Mouse (Mus musculus) thymus, postnatal 14 days (tissue): ENCODE measurements around the gene Gm17349.
A peak's percentile ranks its signal among the peaks of the same experiment; 100 is the strongest.

Source experiments
- DNase-seq: peaks from one replicate; pipeline ENCODE4 v3.0.0; 2021

The Gm17349 gene

DNA sequence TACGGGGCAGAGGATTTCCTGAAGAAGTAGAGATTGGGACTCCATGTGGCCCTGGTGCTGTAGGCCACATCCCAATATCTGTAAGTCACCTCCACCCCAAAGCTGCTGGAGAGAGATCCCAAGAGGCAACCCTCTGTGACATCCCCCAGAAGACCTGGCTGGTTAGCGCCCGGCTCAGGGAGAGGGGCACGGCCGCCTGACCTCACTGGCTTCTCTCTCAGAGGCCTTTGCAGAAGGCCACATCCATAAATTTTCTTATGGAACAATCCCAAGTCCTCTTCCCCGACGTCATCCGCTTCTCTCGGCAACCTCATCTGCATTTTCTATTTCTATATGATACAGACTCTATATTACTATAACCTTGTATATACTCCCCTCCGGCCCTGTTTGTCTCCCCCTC, 5.6 kb downstream of the Gm17349 start:
- DNase-seq, result no peak

GRCm38 (mm10) chr15:99698533-99699085, 6.7 kb downstream of the Gm17349 start:
- DNase-seq, result no peak

DNA sequence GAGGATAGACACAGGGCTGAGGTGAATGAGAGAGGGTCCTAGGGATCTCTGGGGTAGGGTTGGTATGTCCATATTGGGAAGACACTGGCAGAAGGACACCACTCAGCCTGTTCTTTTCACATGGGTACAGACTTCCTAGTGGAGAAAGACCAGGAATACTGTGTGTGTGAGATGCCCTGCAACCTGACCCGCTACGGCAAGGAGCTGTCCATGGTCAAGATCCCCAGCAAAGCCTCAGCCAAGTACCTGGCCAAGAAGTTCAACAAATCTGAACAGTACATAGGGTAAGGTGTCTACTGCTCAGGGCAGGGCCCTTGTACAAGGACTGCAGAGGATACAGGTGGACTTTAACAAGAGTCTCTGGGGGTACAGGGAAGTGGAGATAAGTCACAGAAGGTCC, 8.0 kb downstream of the Gm17349 start:
- DNase-seq, result no peak

GRCm38 (mm10) chr15:99691976-99692375, 13.3 kb downstream of the Gm17349 start:
- DNase-seq, result no peak

GRCm38 (mm10) chr15:99690924-99691323, 14.4 kb downstream of the Gm17349 start:
- no peak for DNase-seq

DNA sequence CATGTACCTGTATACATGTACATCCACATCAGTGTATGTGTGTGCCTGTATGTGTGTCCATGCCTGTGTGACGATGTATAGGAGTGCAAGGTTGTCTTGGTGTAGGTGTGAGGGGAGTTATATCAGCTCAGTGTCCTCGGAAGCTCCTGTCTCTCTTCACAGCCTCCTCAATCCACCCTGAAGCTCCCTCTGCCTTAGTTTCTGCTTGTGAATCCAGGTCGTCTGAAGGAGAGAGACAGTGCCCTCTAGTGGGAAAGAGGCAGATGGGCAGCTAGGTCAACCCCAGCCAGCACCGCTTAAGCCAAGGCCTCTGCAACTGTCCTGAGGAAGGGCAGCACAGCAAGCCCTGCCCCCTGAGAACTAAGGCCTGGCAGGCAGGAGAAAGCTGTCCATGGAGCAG, 16.6 kb downstream of the Gm17349 start:
- peak; percentile 47 for DNase-seq

- no peak for DNase-seq
Observed at GRCm38 (mm10) chr15:99684156-99684555, 21.1 kb downstream of the Gm17349 start.

DNA sequence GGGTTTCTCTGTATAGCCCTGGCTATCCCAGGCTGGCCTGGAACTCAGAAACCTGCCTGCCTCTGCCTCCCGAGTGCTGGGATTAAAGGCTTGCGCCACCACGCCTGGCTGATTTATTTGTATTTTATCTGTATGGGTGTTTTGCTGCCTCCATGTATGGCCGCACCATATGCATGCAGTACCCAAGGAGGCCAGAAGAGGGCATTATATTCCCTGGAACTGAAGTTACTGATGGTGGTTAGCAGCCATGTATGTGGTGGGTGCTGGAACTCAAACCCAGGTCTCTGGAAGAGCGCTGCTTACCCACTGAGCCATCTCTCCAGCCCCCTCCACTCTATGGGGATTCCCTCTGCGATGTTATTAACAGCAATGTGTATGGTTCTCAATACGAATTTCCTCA, 22.4 kb downstream of the Gm17349 start:
- DNase-seq, result peak; percentile 36

GRCm38 (mm10) chr15:99679008-99679407, 26.3 kb downstream of the Gm17349 start:
- DNase-seq, result no peak

- peak; percentile 52 for DNase-seq
Observed at GRCm38 (mm10) chr15:99678063-99678800, 27.1 kb downstream of the Gm17349 start.

DNA sequence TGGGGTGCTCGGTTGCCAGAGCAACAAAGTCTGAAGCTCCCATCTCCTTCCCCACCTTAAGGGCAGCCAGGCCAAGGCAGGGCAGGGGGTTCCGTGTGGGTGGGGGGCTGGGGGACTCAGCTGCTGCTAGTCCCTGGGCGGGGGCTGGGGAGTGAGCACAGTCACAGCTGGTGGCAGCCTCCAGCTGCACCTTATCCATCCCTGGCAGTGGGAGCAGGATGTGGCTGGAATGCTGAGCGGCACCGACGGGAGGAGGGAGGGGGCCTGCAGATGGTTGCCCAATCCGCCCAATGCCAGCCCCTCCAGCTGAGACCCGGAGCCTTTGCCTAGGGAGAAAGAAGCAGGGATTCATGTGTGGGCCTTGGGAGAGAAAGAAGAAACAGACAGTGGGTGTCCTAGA, 28.2 kb downstream of the Gm17349 start:
- DNase-seq, result no peak

DNA sequence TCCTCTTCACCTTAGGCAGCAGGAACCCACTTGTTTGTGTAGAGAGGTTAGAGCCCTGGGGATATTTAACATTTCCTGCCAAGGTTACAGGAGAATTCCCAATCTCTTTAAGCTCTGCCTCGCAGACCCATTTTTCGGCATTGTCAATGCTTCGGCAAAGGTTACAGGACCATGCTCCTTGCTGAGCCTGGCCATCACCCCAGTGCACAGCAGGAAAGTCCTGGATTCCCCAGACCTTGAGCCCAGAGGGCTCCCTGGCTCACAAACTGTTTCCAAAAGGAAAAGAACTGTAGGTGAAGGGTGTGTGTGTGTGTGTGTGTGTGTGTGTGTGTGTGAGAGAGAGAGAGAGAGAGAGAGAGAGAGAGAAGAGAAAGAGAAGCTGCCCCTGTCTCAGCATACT, 30.4 kb downstream of the Gm17349 start:
- no peak for DNase-seq

DNA sequence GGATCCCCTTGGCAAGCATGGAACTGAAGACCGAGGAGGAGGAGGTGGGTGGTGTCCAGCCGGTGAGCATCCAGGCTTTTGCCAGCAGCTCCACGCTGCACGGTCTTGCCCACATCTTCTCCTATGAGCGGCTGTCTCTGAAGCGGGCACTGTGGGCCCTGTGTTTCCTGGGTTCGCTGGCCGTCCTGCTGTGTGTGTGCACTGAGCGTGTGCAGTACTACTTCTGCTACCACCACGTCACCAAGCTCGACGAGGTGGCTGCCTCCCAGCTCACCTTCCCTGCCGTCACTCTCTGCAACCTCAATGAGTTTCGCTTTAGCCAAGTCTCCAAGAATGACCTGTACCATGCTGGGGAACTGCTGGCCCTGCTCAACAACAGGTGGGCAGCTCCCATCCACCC, 33.5 kb downstream of the Gm17349 start:
- no peak for DNase-seq

DNA sequence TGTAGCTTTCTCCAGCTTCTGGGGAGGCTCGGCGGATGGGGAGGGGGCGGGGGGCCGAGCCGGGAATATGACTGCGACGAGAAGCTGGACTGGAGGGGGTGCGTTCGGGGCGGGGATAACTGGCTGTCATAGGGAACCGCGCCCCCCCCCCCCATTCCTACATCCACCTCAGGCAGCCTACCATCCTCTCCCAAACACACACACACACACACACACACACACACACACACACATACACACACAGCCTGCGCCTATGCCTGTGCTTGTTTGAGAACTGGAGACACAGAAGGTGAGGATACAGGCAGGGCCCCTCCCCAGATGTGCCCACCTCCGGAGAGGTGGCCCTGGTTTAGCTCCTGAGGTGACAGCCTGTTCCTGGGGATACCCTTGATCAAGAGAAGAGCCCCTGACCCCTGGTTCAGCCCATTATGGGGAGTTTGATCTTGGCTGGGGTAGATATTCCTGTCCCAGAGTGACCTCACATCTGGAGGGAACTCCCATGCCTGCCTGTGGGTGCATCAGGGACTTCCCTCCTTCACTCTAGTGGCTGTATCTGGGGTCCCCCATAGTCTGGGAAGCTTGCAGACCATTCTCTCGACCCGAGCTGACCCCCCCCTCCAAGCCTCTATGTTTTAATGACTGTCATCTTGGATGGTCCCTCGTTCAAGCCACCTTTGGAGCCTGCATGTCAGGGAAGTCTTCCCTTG, 34.2 kb downstream of the Gm17349 start:
- no peak for DNase-seq

DNA sequence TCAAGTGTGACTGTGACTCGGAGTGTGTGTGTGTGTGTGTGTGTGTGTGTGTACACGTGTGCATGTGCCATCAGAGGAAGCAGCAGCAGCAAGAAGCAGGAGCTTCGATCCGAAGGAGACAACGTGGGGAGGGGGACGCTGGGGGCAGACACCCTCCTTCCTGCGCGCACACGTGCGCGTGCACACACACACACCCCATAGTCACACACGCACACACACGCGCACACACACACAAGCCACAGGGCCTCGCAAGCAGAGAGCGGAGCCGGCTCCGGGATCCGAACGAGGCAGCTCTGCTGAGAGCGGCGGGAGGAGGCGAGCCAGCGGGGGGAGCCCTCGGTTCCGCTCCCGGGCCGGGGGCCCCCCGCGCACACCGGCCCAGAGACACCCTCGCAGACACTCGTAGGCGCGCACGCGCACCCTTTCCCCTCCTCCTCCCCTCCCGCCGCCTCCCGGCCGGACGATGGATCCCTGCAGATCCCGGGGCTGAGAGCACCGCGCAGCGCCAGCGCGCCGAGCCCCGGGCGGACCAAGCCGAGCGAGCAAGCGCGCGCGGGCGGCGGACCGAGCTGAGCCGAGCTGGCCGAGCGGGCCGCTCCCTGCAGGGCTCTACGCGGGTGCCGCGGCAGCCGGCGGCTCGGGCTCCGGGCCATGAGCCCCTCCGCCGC, 35.0 kb downstream of the Gm17349 start, which contains the start of gene Asic1:
Asic1 (plus strand) TSS at position 215 of the 668 bp plus-strand sequence.
- peak; percentile 23 for DNase-seq

DNA sequence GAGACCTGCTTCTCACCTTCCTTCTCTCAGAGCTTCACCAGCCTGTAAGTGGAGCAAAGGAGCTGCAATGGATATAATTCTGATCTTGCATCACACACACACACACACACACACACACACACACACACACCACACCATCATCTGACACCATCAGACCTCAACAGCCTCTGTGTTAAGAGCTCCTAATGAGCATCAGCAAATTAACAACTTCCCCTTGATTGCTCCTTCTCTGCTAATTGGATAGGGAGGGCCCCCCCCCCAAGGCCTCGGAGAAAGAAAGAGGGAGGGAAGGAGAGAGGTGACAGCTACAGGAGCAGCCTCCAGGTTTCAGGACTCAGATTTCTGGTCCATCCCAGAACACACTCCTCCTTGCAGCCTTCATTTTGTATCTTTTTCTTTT, 35.9 kb downstream of the Gm17349 start:
- no peak for DNase-seq

DNA sequence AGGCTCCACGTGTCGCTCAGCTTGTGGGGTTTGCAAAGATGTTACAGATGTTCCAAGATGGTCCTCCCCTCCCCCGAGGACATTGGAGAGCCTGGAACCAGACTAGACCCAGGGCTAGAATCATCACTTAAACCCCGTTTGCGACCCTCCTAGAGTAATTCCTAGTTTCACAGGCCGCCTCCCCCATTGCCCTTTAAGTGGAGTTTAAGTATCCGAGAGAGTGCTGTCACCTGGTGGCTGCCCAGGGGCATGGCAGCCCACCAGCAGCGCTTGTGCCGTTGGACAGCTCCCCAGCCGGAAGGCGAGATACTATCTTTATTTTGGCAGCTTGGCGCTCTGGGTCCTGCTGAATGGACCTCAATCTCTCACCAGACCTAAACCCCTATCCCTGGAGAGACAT, 36.4 kb downstream of the Gm17349 start:
- peak; percentile 82 for DNase-seq

GRCm38 (mm10) chr15:99667544-99667943, 37.7 kb downstream of the Gm17349 start:
- no peak for DNase-seq

- no peak for DNase-seq
Observed at GRCm38 (mm10) chr15:99664600-99665451, 40.5 kb downstream of the Gm17349 start.

GRCm38 (mm10) chr15:99663964-99664599, 41.2 kb downstream of the Gm17349 start:
- DNase-seq, result no peak

- no peak for DNase-seq
Observed at GRCm38 (mm10) chr15:99662371-99662770, 42.9 kb downstream of the Gm17349 start.
